Comparison of ENCODE assay signal across 21 mouse cellular contexts in genomic region chr5:121821116-121821515, GRCm38 (mm10). TPM values are rescaled to one million over a fixed set of nuclear protein-coding genes. Genes with fewer than 3 reads are reported as not detected.
DNase-seq lines count a peak whose midpoint lies in the region; ATAC-seq and TF ChIP-seq lines count a peak whose summit lies in the region.
"Had no signal": no experiment of that assay in that cellular context is flagged by ENCODE, and none has a peak within 500 bp of the region (broad histone marks: within the 10 kb centered on the region; RNA-seq: fewer than 3 reads in every experiment).

No protein-coding gene starts in this region.

- WGBS in heart, embryonic 13.5 days = 76% methylated on average over 5 of the region's 5 CpGs
- 60% methylated on average over 5 of the region's 5 CpGs for WGBS in cerebellum, adult 2 months

- H3K4me2 ChIP-seq in heart, embryonic 13.5 days = no peak overlapping the region
- no peak overlapping the region for H3K4me2 ChIP-seq in myocyte (ENCODE audit: low read depth)
- H3K4me2 ChIP-seq: embryonic facial prominence, embryonic 13.5 days; forebrain, embryonic 15.5 days; heart, embryonic 15.5 days; hindbrain, embryonic 13.5 days; kidney, embryonic 15.5 days; midbrain, embryonic 13.5 days; neural tube, embryonic 15.5 days; stomach, embryonic 15.5 days had no signal

- no peak overlapping the region for H3ac ChIP-seq in myocyte (ENCODE audit: control insufficient read depth, insufficient read length)

- peaks cover 56% of the 10 kb centered on the region for H3K79me2 ChIP-seq in myocyte (ENCODE audit: control insufficient read depth, insufficient read depth)

- H3K36me3 ChIP-seq in heart, embryonic 13.5 days = peaks cover 92% of the 10 kb centered on the region
- H3K36me3 ChIP-seq in myocyte (ENCODE audit: control insufficient read depth, insufficient read depth) = peaks cover 41% of the 10 kb centered on the region

- no peak overlapping the region for H3K4me3 ChIP-seq in heart, embryonic 13.5 days
- H3K4me3 ChIP-seq in cerebellum, adult 2 months (replicated peaks; ENCODE audit: insufficient read depth, low read depth, low read length) = no peak overlapping the region
- H3K4me3 ChIP-seq in myocyte = no peak overlapping the region
- H3K4me3 ChIP-seq: embryonic facial prominence, embryonic 13.5 days; forebrain, embryonic 10.5 days; forebrain, embryonic 15.5 days; heart, embryonic 15.5 days; hindbrain, embryonic 13.5 days; kidney, embryonic 15.5 days; layer of hippocampus, adult 2 months; midbrain, embryonic 13.5 days; neural tube, embryonic 15.5 days; stomach, embryonic 15.5 days had no signal

- no peaks in the 10 kb centered on the region for H3K9me3 ChIP-seq in heart, embryonic 13.5 days
- H3K9me3 ChIP-seq: embryonic facial prominence, embryonic 13.5 days; forebrain, embryonic 10.5 days; forebrain, embryonic 15.5 days; heart, embryonic 15.5 days; hindbrain, embryonic 13.5 days; kidney, embryonic 15.5 days; midbrain, embryonic 13.5 days; neural tube, embryonic 15.5 days; stomach, embryonic 15.5 days had no signal

- TF ChIP-seq CTCF in cerebellum, adult 2 months (IDR thresholded peaks at IDR 0.05; ENCODE audit: borderline replicate concordance, insufficient read depth, low read depth, low read length) = no peak

- no peak for ATAC-seq in heart, embryonic 13.5 days (ENCODE audit: extremely low read depth, insufficient number of reproducible peaks, low FRiP score, low TSS enrichment)
- ATAC-seq: forebrain, embryonic 15.5 days; midbrain, embryonic 13.5 days had no signal

- DNase-seq in heart, postnatal 36 days = no peak
- DNase-seq in cerebellum, adult 2 months = peak; percentile 33 to 36
- DNase-seq in cerebellum, adult 8-10 months = peak; percentile 34
- DNase-seq in layer of hippocampus, postnatal 14 days (ENCODE audit: low spot score in 2 of 2) = no peak
- DNase-seq: adrenal gland, postnatal 36 days; B cell, adult 2 months; kidney, adult 11 months; lung, postnatal 36 days; retina, postnatal 1 day had no signal

- no peak overlapping the region for H3K9ac ChIP-seq in heart, embryonic 13.5 days
- H3K9ac ChIP-seq: embryonic facial prominence, embryonic 13.5 days; forebrain, embryonic 15.5 days; heart, embryonic 15.5 days; hindbrain, embryonic 13.5 days; kidney, embryonic 15.5 days; midbrain, embryonic 13.5 days; neural tube, embryonic 15.5 days; stomach, embryonic 15.5 days had no signal

- intact Hi-C loops in heart, postnatal 36 days (cut with DNase I) = no loop called here

- 0 out of 2 replicates have a peak overlapping the region, but pooled peaks have one; percentile 26 for H3K27ac ChIP-seq in heart, embryonic 13.5 days (replicated peaks)
- no peak overlapping the region for H3K27ac ChIP-seq in cerebellum, adult 2 months (ENCODE audit: insufficient read depth, low read length)
- H3K27ac ChIP-seq: embryonic facial prominence, embryonic 13.5 days; forebrain, embryonic 10.5 days; forebrain, embryonic 15.5 days; hindbrain, embryonic 13.5 days; kidney, embryonic 15.5 days; midbrain, embryonic 13.5 days; neural tube, embryonic 15.5 days; stomach, embryonic 15.5 days had no signal

- TF ChIP-seq POLR2A in cerebellum, adult 2 months (IDR thresholded peaks at IDR 0.05; ENCODE audit: borderline replicate concordance, insufficient read depth, low read length) = no peak
- TF ChIP-seq POLR2A in myocyte (IDR thresholded peaks at IDR 0.05; ENCODE audit: insufficient read length, low read depth) = no peak

- H3K4me1 ChIP-seq in heart, embryonic 13.5 days = peaks cover 56% of the 10 kb centered on the region
- peaks cover 52% of the 10 kb centered on the region for H3K4me1 ChIP-seq in cerebellum, adult 2 months (ENCODE audit: control insufficient read depth, insufficient read depth, low read length)
- H3K4me1 ChIP-seq: forebrain, embryonic 15.5 days; midbrain, embryonic 13.5 days had no signal

- H3K27me3 ChIP-seq in heart, embryonic 13.5 days (replicated peaks) = no peaks in the 10 kb centered on the region
- H3K27me3 ChIP-seq in cerebellum, adult 2 months (ENCODE audit: control insufficient read depth, insufficient read depth, low read length) = no peaks in the 10 kb centered on the region
- H3K27me3 ChIP-seq in myocyte (ENCODE audit: control insufficient read depth, insufficient read depth, insufficient read length) = no peaks in the 10 kb centered on the region
- H3K27me3 ChIP-seq: embryonic facial prominence, embryonic 13.5 days; forebrain, embryonic 15.5 days; heart, embryonic 15.5 days; hindbrain, embryonic 13.5 days; kidney, embryonic 15.5 days; midbrain, embryonic 13.5 days; neural tube, embryonic 15.5 days; stomach, embryonic 15.5 days had no signal

TF ChIP-seq in myocyte, 11 proteins besides CTCF, POLR2A, EP300 and RAD21:
- TF ChIP-seq MYOG (IDR thresholded peaks at IDR 0.05; ENCODE audit: control insufficient read depth in 1 of 3, insufficient read depth in 1 of 3, insufficient read length in 2 of 3, low read depth in 2 of 3) = no peak
- TF ChIP-seq MAX (IDR thresholded peaks at IDR 0.05; ENCODE audit: low read depth) = no peak
- no peak for TF ChIP-seq TCF12 (IDR thresholded peaks at IDR 0.05; ENCODE audit: insufficient read depth, poor library complexity, severe bottlenecking)
- TF ChIP-seq POLR2AphosphoS2 (IDR thresholded peaks at IDR 0.05; ENCODE audit: insufficient read length, low read depth) = peak; percentile 54
TF ChIP-seq in myocyte: peak in this region for 1.

RNA-seq across cellular contexts. Expression of gene Sh2b3, which starts 16.3 kb away (rescaled TPM):
- polyA plus RNA-seq in heart, embryonic 13.5 days (2015; fragmentation: Nextera tagmentation; extraction: Ambion mirVana) = 13.3 and 14.7 TPM in 2 replicates
- total RNA-seq in heart, postnatal 36 days (2021) = 10 to 100 TPM; 23.8 to 28.1 TPM
- polyA plus RNA-seq in cerebellum, adult 2 months (2012; rRNA removed) = 30.8 and 31.7 TPM in 2 replicates
- 37.4 TPM for polyA plus RNA-seq in myocyte (2012; fragmentation: generic; extraction: Trizol)
- 10 to 100 TPM; 18.5 to 18.7 TPM for total RNA-seq in layer of hippocampus, postnatal 14 days (2021)

RNA-seq across cellular contexts. Expression of gene Pheta1, which starts 27.7 kb away (rescaled TPM):
- 14.9 and 17.2 TPM in 2 replicates for polyA plus RNA-seq in heart, embryonic 13.5 days (2015; fragmentation: Nextera tagmentation; extraction: Ambion mirVana)
- total RNA-seq in heart, postnatal 36 days (2021) = 10 to 100 TPM; 11.6 to 12.6 TPM
- polyA plus RNA-seq in cerebellum, adult 2 months (2012; rRNA removed) = 17.6 and 19.0 TPM in 2 replicates
- polyA plus RNA-seq in myocyte (2012; fragmentation: generic; extraction: Trizol) = 9.8 TPM
- total RNA-seq in layer of hippocampus, postnatal 14 days (2021) = 10 to 100 TPM; 10.3 to 12.4 TPM

Comparison
In these comparisons a context has a peak if more than half of its experiments do, and no peak if none do; other contexts are left out.
1. DNase-seq: peak in cerebellum, adult 2 months (2 of 2) and cerebellum, adult 8-10 months (single experiment); none in heart, postnatal 36 days (0 of 2) and layer of hippocampus, postnatal 14 days (0 of 2).